Mouse (Mus musculus): Measurements from ENCODE around the gene Vmn1r166. TPM values are rescaled to one million over a fixed set of nuclear protein-coding genes. Genes with fewer than 3 reads are reported as not detected.
"Not testable (repeated sequence)": the region's sequence is repeated elsewhere in the genome, so short reads cannot be mapped to it uniquely, and the experiment has no call there.

The Vmn1r166 gene
- total RNA-seq (2012; rRNA removed) (not detected in 2 replicates), polyA plus RNA-seq (2012; ENCODE audit: insufficient read depth in 1 of 2, insufficient read length in 2 of 2, low read depth in 1 of 2, low replicate concordance in 2 of 2, missing spikeins in 1 of 2) (not detected)

GRCm38 (mm10) chr7:23251582-23251981, at the start of gene Vmn1r166:
Gene Vmn1r166, minus strand, starts transcription at chr7:23251682.
- H3K4me3 ChIP-seq (ENCODE audit: control insufficient read depth in 1 of 2, insufficient read depth in 1 of 2, low read depth in 2 of 2, low read length in 2 of 2); H3K9ac ChIP-seq (ENCODE audit: control insufficient read depth, low read depth, low read length, poor library complexity, severe bottlenecking); H3K9me3 ChIP-seq (replicated peaks; ENCODE audit: insufficient read depth, low read length): not testable (repeated sequence)

DNA sequence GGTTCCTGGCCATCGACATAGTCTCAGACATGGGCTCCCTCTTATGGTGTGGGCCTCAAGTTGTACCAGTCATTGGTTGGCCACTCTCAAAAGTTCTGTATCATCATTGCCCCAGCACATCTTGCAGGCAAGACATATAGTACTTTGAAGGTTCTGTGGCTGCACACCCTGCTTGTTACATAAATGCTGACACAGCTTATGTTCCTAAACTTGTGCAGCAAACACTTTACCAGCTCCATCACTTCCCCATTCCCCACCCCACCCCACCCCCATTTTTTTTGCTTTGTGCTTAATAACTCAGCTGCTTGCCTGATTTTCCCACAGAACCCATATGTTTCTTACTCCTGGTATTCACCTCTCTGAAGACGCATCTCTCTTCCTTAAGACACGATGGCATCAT, 49.4 kb upstream of the Vmn1r166 start, which contains the start of gene Nlrp4e:
TSS of gene Nlrp4e (plus strand) at position 301 of the 400 bp plus-strand sequence.
- not testable (repeated sequence) for DNase-seq (ENCODE audit: low read depth, low spot score); H3K9ac ChIP-seq (ENCODE audit: control insufficient read depth, low read depth, low read length, poor library complexity, severe bottlenecking); H3K27ac ChIP-seq (ENCODE audit: control insufficient read depth, low read depth, low read length); H3K79me2 ChIP-seq (ENCODE audit: control insufficient read depth, insufficient read depth, low read length, poor library complexity); H3K27me3 ChIP-seq (ENCODE audit: control insufficient read depth in 1 of 2, insufficient read depth in 2 of 2, low read length in 2 of 2); H3K4me3 ChIP-seq (ENCODE audit: control insufficient read depth in 1 of 2, insufficient read depth in 1 of 2, low read depth in 2 of 2, low read length in 2 of 2); H3K4me1 ChIP-seq (ENCODE audit: control insufficient read depth in 1 of 2, insufficient read depth in 2 of 2, low read length in 2 of 2); H3K36me3 ChIP-seq (ENCODE audit: control insufficient read depth in 1 of 2, insufficient read depth in 2 of 2, low read length in 2 of 2); H3K9me3 ChIP-seq (replicated peaks; ENCODE audit: insufficient read depth, low read length)

More at GRCm38 (mm10) chr7:23251582-23251981, at the start of gene Vmn1r166:
- not testable (repeated sequence) for H3K27me3 ChIP-seq (ENCODE audit: control insufficient read depth in 1 of 2, insufficient read depth in 2 of 2, low read length in 2 of 2); DNase-seq (ENCODE audit: low read depth, low spot score); H3K36me3 ChIP-seq (ENCODE audit: control insufficient read depth in 1 of 2, insufficient read depth in 2 of 2, low read length in 2 of 2); H3K27ac ChIP-seq (ENCODE audit: control insufficient read depth, low read depth, low read length); H3K4me1 ChIP-seq (ENCODE audit: control insufficient read depth in 1 of 2, insufficient read depth in 2 of 2, low read length in 2 of 2); H3K79me2 ChIP-seq (ENCODE audit: control insufficient read depth, insufficient read depth, low read length, poor library complexity)

GRCm38 (mm10) chr7:23278800-23279199, 27.3 kb upstream of the Vmn1r166 start, which contains the start of gene Gm6902:
Gene Gm6902, minus strand, starts transcription at chr7:23278900.
- not testable (repeated sequence) for H3K9me3 ChIP-seq (replicated peaks; ENCODE audit: insufficient read depth, low read length); DNase-seq (ENCODE audit: low read depth, low spot score); H3K4me1 ChIP-seq (ENCODE audit: control insufficient read depth in 1 of 2, insufficient read depth in 2 of 2, low read length in 2 of 2); H3K27me3 ChIP-seq (ENCODE audit: control insufficient read depth in 1 of 2, insufficient read depth in 2 of 2, low read length in 2 of 2); H3K9ac ChIP-seq (ENCODE audit: control insufficient read depth, low read depth, low read length, poor library complexity, severe bottlenecking); H3K79me2 ChIP-seq (ENCODE audit: control insufficient read depth, insufficient read depth, low read length, poor library complexity); H3K27ac ChIP-seq (ENCODE audit: control insufficient read depth, low read depth, low read length); H3K4me3 ChIP-seq (ENCODE audit: control insufficient read depth in 1 of 2, insufficient read depth in 1 of 2, low read depth in 2 of 2, low read length in 2 of 2); H3K36me3 ChIP-seq (ENCODE audit: control insufficient read depth in 1 of 2, insufficient read depth in 2 of 2, low read length in 2 of 2)

DNA sequence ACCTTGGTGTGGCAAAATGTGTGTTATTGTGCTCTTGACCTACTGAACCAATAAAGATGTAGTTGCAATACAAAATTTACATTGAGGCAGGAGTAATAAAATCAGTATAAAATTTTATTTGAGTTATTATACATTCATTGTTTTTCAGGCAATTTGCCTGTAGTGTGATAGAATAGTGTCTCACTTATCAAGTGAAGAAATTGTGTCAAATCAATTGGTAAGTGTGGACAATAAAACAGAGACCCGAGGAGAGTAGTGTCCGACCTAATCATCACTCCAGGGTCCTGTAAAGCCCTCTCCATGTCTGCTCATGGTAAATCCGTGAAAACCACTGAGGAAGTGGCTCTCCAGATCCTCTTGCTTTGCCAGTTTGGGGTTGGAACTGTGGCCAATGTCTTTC, 34.5 kb downstream of the Vmn1r166 start, which contains the start of gene Vmn1r165:
TSS of gene Vmn1r165 (plus strand) at position 301 of the 400 bp plus-strand sequence.
- not testable (repeated sequence) for H3K4me1 ChIP-seq (ENCODE audit: control insufficient read depth in 1 of 2, insufficient read depth in 2 of 2, low read length in 2 of 2); H3K36me3 ChIP-seq (ENCODE audit: control insufficient read depth in 1 of 2, insufficient read depth in 2 of 2, low read length in 2 of 2); H3K9me3 ChIP-seq (replicated peaks; ENCODE audit: insufficient read depth, low read length); H3K79me2 ChIP-seq (ENCODE audit: control insufficient read depth, insufficient read depth, low read length, poor library complexity); H3K4me3 ChIP-seq (ENCODE audit: control insufficient read depth in 1 of 2, insufficient read depth in 1 of 2, low read depth in 2 of 2, low read length in 2 of 2); DNase-seq (ENCODE audit: low read depth, low spot score); H3K27me3 ChIP-seq (ENCODE audit: control insufficient read depth in 1 of 2, insufficient read depth in 2 of 2, low read length in 2 of 2); H3K9ac ChIP-seq (ENCODE audit: control insufficient read depth, low read depth, low read length, poor library complexity, severe bottlenecking); H3K27ac ChIP-seq (ENCODE audit: control insufficient read depth, low read depth, low read length)

Other genes with a start within 250 kb of the Vmn1r166 start
- gene Gm4216, start 231.8 kb downstream of the Vmn1r166 start, total RNA-seq (2012; rRNA removed): not detected in 2 replicates
- gene Gm4216, start 231.8 kb downstream of the Vmn1r166 start, polyA plus RNA-seq (2012; ENCODE audit: insufficient read depth in 1 of 2, insufficient read length in 2 of 2, low read depth in 1 of 2, low replicate concordance in 2 of 2, missing spikeins in 1 of 2): not detected
- not detected in 2 replicates for gene Vmn1r163, start 196.1 kb downstream of the Vmn1r166 start, total RNA-seq (2012; rRNA removed)
- gene Vmn1r163, start 196.1 kb downstream of the Vmn1r166 start, polyA plus RNA-seq (2012; ENCODE audit: insufficient read depth in 1 of 2, insufficient read length in 2 of 2, low read depth in 1 of 2, low replicate concordance in 2 of 2, missing spikeins in 1 of 2): not detected
- not detected in 2 replicates for gene Gm8720, start 184.2 kb downstream of the Vmn1r166 start, total RNA-seq (2012; rRNA removed)
- not detected for gene Gm8720, start 184.2 kb downstream of the Vmn1r166 start, polyA plus RNA-seq (2012; ENCODE audit: insufficient read depth in 1 of 2, insufficient read length in 2 of 2, low read depth in 1 of 2, low replicate concordance in 2 of 2, missing spikeins in 1 of 2)
- gene Gm10662, start 107.2 kb downstream of the Vmn1r166 start, total RNA-seq (2012; rRNA removed): not detected in 2 replicates
- not detected for gene Gm10662, start 107.2 kb downstream of the Vmn1r166 start, polyA plus RNA-seq (2012; ENCODE audit: insufficient read depth in 1 of 2, insufficient read length in 2 of 2, low read depth in 1 of 2, low replicate concordance in 2 of 2, missing spikeins in 1 of 2)
- not detected in 2 replicates for gene Vmn1r165, start 34.4 kb downstream of the Vmn1r166 start, total RNA-seq (2012; rRNA removed)
- not detected for gene Vmn1r165, start 34.4 kb downstream of the Vmn1r166 start, polyA plus RNA-seq (2012; ENCODE audit: insufficient read depth in 1 of 2, insufficient read length in 2 of 2, low read depth in 1 of 2, low replicate concordance in 2 of 2, missing spikeins in 1 of 2)
- gene Gm6902, start 27.2 kb upstream of the Vmn1r166 start, total RNA-seq (2012; rRNA removed): not detected in 2 replicates
- not detected for gene Gm6902, start 27.2 kb upstream of the Vmn1r166 start, polyA plus RNA-seq (2012; ENCODE audit: insufficient read depth in 1 of 2, insufficient read length in 2 of 2, low read depth in 1 of 2, low replicate concordance in 2 of 2, missing spikeins in 1 of 2)
- not detected in 2 replicates for gene Nlrp4e, start 49.5 kb upstream of the Vmn1r166 start, total RNA-seq (2012; rRNA removed)
- not detected for gene Nlrp4e, start 49.5 kb upstream of the Vmn1r166 start, polyA plus RNA-seq (2012; ENCODE audit: insufficient read depth in 1 of 2, insufficient read length in 2 of 2, low read depth in 1 of 2, low replicate concordance in 2 of 2, missing spikeins in 1 of 2)
- gene Nlrp5, start 134.2 kb upstream of the Vmn1r166 start, total RNA-seq (2012; rRNA removed): not detected in 2 replicates
- gene Nlrp5, start 134.2 kb upstream of the Vmn1r166 start, polyA plus RNA-seq (2012; ENCODE audit: insufficient read depth in 1 of 2, insufficient read length in 2 of 2, low read depth in 1 of 2, low replicate concordance in 2 of 2, missing spikeins in 1 of 2): not detected

All from MEL (cell line).